Mouse (Mus musculus): Measurements from ENCODE around the gene BC049715. TPM values are rescaled to one million over a fixed set of nuclear protein-coding genes. Genes with fewer than 3 reads are reported as not detected.
"Not testable (repeated sequence)": the region's sequence is repeated elsewhere in the genome, so short reads cannot be mapped to it uniquely, and the experiment has no call there.

Gene BC049715
- polyA plus RNA-seq (2012; rRNA removed), result 0.40 and 0.52 TPM in 2 replicates

DNA sequence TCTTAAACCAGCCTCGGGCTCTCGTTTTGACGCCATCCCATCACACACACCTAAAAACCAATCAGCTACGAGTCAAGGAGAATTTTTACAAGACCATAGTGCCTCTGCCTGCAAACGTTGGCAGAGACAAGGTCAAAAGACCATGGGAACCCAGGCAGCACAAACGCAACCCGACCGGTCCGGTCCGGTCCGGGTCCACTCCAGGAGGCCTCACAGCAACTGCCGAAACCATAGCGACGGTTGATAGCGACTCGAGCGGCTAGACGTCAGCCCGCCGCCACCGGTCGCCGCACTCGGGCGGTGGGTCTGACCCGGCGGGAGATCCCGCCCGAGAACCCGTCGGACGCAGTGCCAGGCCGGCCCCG is at the start of gene BC049715:
Gene BC049715 (plus strand): TSS at position 111 of the 365 bp plus-strand sequence.
- no peak for DNase-seq (ENCODE audit: low spot score)

DNA sequence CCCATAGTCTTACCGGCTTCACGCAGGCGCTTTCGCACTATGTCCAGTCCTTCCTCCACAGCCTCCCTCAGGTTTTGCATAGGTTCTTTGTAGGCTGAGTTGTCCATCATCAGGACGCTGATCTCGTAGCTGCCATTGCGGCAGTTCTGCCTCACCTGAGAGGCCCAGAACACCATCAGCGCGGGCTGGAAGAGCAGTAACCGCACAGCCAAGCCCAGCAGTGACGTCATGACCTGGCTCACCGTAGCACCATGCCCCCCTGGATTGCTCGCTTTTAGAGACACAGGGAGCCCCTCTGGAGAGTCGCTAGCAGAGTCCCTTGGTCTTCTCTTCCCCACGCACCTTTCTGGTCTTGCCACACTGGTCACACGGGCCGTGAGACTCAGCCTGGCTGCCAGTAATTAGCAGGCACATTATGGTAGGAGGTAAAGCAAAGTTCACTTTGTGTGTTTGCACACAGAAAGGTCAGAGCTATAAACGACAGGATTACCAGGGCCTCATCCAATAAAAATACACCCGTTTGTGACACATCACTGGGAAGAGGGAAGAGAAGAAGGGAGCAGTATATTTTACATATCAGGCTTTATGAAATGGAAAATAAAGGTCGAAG is 45.9 kb upstream of the BC049715 start, which contains the start of gene Gucy2c:
Gene Gucy2c (minus strand): TSS at position 389 of the 610 bp plus-strand sequence.
- DNase-seq (ENCODE audit: low spot score), result no peak

DNA sequence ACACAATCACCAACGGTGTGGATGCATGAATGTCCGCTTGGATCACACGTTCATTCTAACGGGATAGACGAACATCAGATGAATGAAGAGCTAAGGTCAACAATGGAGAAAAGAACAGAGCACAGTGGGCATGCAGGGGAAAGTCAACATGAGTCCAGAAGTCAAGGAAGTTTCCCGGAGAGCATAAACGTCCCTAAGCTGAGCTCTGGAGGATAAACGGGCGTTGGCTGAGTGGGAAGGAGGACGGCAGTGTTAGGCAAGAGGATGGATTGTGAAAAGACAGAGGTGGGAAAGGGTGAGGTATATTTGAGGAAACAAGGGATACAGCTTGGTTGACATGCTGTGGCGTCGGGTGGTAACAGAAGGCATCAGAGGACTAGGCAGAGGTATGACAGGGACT is 45.3 kb upstream of the BC049715 start:
- no peak for DNase-seq (ENCODE audit: low spot score)

DNA sequence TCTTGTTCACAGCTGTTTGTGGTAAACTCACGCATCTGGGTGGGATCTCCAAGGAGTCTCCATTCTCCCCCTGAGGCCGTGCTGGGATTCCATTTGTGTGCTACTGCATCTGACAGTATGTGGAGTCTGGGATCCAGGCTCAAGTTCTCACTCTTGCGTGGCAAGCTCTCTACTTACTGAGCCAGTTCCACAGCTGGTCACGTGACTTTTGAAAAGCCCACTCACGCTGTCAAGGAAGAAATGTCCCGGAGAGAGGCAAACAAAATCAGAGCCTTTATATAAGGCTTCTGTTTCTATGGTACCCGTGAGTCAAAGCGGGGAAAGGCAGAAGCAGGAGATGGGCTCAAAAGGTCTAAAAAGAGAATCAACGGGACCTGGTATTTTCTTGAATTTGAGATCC is 44.7 kb upstream of the BC049715 start:
- DNase-seq (ENCODE audit: low spot score), result no peak

DNA sequence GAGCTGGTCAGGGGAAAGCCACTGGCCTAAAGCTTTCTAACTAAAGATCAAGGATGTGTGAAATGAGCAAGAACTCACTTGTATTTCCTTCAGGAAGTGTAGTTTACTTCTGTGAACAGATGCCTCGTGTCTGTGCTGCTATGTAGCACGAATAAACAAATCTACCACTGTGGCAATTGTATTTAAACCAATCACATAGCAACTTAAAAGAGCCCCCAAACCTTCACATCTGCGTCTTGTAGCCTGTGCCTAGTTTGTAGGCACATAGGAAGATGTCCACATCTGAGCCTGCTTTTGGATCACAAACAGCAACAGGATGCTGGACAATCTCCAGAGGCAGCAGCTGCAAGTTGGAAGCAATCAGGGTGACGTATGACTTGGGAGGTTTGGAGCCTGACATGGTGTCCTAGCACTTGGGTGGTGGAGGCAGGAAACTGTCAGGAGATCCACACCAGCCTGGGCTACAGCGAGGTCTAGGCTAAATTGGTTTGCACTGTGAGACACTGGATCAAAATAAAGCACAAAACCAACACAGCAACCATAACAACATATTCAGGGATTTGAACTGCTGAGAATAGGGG is 37.9 kb upstream of the BC049715 start:
- DNase-seq (ENCODE audit: low spot score), result no peak

DNA sequence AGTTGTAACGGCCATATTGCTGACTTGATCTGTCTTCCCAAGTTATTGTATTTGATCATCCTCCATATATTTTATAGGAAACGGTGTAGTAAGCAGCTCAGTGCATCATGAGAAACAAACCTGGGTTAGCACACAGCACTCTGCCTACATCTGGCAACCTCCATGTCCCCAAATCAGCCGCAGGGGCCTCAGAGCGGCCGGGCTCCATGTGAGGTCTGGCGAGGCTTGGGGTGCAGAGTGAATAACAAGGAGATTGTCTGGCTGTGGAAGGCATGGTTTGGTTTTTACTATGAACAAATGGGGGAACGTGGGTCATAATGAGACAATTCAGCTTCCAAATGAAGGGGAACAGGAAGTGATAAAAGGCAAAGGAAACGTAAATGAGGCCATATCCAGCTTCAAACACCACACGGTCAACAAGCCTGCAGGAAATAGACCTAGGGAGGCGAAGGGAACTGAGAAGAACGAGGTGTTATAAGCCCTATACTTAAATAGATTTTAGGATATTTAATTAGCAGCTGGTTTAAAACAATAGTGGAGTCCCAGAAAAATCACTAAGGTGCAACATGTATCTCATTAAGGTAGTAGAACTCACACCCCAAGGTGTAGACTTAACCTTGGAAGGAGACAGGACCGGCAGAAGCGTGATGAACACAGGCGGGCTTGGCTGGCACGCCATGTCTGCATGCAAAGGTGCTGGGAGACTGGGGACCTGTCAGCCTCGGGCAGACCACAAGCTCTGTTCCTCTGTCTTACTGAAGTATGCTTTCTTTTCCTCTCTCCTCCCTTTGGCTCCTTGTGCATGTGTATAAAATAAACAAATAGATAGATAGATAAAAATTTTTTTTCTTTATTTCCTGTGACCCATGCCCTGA is 34.3 kb upstream of the BC049715 start:
- DNase-seq (ENCODE audit: low spot score), result no peak

DNA sequence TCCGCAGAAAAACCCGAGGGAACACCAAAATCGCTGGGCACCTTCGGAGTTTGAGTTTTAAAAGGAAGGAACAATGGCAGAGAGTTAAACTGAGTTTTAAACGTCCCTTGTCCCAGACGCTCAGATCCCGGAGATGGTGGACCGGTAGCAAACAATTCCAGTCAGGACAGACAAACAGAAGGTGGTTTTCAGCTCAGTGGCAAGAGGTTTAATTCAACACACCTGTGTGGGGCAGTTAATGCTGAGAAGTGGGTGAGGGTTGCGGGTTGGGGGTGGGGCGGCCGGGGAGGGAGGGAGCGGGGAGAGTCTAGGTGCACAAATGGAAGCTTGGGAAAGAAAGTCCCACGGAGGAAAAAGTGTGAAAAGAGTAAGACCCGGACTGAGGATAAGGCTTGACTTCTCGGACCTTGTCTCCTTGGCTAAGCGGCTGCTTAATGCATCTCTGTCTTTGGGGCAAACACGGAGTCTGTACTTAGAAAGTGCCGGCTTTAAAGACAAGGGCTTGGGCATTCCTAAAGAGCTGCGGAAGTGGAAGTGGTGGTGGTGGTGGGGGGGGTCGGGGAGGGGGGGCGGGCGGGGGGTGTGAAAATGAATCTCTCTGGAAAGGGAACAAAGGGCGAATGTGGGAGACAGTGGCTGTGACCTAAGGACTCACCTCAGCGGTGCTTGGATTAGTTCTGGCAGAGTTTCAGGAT is 33.4 kb upstream of the BC049715 start:
- DNase-seq (ENCODE audit: low spot score), result no peak

DNA sequence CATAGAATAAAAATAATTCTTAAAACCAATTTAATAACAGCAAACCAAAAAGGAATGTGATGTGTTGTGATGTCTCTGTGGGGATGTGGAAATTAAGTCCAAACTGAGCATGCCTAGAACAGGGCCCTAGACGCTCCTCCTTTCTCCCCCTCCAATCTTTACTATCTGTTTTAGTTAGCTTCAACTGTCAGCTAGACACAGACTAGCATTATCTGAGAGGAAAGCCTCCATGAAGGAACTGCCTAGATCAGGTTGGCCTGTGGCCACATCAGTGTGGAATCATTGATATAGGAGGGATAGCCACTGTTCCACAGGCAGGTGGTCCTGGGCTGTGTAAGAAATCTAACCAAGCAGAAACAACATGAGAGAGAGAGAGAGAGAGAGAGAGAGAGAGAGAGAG is 32.3 kb upstream of the BC049715 start:
- DNase-seq (ENCODE audit: low spot score), result no peak

DNA sequence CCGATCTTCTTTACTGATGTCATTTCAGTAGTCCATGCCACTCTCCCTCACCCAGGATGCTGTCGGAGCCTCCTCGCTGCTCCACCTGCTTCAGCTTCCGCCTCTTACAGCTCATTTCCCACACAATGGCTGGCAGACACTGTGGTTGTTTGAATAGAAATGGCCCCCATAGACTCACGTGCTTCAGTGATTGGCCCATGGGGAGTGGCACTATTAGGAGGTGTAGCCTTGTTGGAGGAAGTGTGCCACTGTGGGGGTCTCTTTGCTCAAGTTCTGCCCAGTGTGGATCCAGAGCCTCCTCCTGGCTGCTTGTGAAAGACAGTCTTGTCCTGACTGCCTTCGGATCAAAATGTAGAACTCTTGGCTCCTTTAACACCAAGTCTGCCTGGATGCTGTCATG is 31.6 kb upstream of the BC049715 start:
- no peak for DNase-seq (ENCODE audit: low spot score)

DNA sequence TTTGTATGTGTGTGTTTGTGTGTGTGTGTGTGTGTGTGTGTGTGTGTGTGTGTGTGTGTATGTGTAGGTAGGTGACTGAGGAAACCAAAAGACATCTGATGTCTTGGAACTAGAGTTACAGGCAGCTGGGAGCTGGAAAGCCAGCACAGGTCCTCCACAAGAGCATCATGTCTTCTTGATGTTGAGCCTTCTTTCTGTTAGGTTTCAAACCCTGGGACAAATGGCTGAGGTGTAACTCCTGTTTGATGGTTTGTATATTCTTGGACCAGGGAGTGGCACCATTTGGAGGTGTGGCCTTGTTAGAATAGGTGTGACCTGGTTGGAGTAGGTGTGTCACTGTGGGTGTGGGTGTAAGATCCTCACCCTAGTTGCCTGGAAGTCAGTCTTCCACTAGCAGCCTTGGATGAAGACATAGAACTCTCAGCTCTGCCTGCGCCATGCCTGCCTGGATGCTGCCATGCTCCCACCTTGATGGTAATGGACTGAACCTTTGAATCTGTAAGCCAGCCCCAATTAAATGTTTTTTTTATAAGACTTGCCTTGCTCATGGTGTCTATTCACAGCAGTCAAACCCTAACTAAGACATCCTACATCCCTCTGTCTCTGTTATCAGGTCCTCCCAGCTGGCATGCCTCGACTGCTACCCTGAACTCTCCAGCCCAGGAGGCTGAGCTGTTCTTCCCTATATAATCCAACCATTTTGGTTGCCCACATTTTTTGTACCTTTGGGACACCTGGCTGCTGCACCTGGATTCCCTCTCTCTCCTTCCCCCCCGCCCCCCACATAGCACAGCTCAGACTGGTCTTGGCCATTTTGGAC is 29.3 kb upstream of the BC049715 start:
- not testable (repeated sequence) for DNase-seq (ENCODE audit: low spot score)

DNA sequence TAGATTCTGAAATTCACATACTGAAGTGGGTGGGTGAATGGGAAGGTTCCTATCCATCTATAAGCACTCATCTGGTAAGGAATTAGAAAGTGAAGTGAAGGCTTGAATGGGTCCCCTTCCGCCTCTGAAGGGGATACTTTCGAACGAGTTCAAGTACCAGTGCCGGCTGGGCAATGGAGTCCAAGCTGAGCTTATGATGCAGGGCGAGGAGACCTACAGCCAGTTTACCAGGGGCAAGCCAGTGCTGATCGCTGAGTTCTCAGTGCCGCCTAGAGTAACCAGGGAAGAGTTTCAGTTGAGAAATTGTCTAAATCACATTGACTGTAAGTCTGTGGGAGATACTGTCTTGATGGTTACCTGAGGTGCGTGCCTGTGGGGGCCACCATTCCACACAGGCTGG is 26.7 kb upstream of the BC049715 start:
- DNase-seq (ENCODE audit: low spot score), result no peak

DNA sequence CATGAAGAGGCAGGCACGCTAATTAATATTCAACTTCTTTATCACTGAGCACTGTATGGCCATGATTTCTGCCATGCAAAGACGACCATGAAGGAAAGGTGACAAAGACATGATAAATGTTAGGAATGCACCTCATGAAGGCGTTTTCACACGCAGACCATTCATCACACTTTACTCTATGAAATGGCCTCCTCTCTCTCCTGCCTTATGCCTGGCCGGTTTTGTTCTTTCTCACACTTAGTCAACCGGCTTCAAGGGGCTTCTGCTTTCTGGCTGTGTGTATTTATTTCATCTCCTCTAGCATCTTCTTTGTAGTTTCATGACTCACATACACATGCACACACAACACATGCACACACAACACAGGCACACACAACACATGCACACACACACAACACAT is 26.2 kb upstream of the BC049715 start:
- DNase-seq (ENCODE audit: low spot score), result no peak

DNA sequence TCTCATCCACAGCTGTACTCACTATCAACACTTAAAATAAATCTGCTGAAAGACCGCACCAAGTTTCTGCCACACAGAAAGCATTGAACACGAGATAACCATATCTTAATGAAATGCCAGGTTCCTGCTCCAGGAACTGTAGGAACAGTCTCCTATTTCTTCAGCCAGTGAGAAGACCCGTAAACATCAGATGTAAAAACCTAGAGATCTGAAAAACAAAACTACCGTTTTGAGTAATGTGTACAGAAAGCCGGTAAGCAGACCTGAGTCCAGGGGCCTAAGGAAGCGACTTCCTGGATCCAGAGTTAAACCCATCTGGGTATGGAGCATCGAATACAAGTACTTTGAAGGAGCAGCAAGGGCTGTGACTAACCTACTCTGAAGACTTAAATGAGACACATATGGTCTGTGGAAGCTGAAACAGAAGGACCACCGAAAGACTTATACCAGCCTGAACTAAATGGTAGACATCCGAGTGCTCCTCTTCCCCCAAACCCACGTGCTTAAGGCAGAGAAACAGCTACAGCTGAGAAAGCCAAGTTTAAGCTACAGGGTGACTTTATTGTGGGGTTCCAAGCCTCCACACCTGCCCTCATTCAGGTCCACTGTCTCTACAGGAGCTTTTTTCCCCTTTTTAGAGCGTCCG is 24.2 kb upstream of the BC049715 start:
- no peak for DNase-seq (ENCODE audit: low spot score)

DNA sequence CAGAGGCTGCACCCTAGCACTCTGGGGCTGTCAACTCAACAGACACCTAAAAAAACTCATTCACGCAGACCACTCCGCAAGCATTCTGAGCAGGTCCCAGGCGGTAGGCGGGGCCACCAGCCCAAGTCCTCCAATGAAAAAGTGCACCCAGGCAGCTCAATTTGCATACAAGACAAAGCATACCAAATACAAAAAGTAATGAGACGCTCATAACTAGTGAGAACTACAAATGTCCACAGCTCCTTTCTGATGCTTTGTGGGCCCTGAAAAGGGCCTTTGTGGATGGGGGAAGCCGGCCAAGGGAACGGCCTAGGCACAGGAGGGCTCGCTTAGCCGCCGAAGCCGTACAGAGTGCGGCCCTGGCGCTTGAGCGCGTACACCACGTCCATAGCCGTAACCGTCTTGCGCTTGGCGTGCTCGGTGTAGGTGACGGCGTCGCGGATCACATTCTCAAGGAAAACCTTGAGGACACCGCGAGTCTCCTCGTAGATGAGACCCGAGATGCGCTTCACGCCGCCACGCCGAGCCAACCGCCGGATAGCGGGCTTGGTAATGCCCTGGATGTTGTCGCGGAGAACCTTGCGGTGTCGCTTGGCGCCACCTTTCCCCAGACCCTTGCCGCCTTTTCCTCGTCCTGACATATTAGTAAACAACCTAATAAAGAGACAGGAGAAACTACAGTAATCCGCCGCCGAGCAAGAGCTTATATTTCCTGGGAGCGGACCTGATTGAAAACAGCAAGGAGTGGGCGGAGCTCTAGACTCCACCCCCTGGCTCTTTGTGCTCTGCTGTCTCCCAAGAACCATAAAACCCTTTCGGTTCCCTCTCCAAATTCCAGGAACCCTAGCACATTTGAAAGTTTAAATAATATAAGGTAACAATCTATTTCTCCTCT is 23.4 kb upstream of the BC049715 start, which contains the start of gene Hist4h4:
Gene Hist4h4 (minus strand): TSS at position 677 of the 895 bp plus-strand sequence.
- peak; percentile 93 for DNase-seq (ENCODE audit: low spot score)

DNA sequence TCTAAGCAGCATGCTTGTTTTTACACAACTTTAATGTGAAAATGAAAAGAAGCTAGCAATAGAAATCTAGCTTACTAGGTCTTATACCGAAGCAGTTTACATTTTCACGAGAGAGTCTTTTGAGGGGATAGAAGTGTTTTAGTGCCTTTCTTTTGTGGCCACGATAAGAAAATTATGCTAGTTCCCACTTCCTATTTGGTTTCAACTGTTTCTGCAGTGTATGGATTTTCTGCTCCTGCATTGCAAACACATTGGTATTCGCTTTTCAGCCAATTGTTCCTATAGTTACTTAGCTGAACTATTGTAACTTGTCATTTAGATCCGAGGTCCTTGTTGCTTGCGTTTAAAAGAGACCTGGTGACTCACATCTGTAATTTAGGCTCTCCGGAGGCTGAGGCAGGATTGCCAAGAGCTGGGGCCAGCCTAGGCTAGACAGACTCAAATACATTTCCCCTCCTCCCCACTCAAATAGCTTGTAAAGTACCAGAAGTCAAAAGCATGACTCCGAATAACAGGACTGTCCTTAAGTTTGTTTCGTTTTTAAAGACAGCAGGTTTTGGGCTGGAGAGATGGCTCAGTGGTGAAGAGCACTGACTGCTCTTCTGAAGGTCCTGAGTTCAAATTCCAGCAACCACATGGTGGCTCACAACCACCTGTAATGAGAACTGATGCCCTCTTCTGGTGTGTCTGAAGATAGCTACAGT is 22.6 kb upstream of the BC049715 start:
- DNase-seq (ENCODE audit: low spot score), result no peak

DNA sequence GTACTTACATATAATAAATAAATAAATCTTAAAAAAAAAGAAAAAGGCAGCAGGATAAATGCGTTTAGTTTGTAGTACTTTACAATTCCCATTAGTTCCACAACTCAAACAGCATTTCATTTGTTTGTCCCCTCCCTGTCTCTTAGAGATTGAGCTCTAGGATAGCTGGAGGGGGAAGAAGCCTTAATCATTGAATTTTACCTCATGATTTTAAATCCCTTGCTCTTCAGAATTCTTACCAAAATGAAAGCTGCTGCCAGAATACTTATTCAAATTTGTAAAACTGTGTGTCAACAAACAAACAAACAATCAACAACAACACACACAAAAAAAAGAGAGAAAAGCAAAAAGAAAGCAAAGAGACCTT is 22.0 kb upstream of the BC049715 start:
- DNase-seq (ENCODE audit: low spot score), result no peak

DNA sequence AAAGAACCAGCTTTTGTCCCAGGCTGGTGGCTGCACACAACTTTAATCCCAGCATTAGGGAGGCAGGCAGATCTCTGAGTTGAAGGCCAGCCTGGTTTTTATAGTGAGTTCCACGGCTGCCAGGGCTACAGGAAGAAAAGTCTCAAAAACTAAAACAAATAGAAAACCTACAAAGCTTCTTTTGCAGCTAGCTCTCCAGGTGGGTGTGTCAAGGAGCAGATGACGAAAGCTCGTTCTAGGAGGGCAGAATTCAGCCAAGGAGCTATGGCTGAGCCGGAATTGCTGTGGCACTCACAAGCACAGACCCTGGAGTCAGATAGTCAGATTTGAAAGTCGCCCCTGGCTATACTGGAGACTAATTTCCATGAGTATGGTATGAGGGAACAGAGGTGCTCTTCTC is 20.6 kb upstream of the BC049715 start:
- DNase-seq (ENCODE audit: low spot score), result no peak

DNA sequence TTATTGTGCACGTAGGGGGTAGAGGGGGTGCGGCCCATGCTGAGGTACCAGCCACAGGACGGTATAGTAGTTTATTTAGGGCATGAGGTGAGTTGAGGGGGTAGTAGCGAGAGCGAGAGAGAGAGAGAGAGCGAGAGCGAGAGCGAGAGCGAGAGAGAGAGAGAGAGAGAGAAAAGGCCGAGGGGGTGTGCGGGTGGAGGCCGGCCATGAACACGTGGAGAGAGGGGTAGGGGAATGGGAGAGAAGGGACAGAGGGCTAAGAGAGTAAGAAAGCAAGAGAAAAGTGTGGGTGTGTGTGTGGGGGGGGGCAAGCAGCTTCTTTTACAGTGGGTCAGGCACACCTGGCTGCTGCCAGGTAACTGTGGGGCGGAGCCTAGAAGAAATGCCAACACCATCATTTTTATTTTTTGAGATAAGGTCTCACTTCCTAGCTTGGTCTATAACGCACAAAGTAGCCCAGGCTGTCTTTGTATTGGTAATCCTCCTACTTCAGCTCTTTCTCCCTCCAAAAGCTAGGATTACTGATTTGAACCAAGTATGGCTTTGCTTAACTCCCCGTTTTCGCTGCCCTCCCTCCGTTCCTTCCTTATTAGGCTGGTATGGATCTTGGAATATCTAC is 19.9 kb upstream of the BC049715 start:
- no peak for DNase-seq (ENCODE audit: low spot score)

DNA sequence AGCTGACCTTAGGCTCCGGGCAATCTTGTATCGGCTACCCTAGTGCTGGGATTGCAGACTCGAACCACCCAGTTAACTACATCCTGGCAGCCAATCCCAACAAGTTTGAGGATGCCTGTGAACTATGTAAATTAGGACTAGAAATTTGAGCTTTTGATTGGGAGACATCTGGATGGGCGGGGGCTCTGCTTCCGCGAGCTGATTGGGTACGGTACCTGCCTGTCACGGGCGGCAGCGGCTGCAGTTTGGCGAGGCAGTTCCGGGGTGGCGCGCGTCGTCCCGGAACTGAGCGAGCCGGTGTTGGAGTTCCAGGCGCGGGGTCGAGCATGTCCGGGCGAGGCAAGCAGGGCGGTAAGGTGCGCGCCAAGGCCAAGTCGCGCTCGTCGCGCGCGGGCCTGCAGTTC is 19.4 kb upstream of the BC049715 start, which contains the start of gene H2afj:
Gene H2afj (plus strand): TSS at position 231 of the 404 bp plus-strand sequence.
- DNase-seq (ENCODE audit: low spot score), result peak; percentile 98

All from urinary bladder, adult 2 months (tissue).